Mouse (Mus musculus): Measurements from ENCODE around the gene Dzip1.

DNA sequence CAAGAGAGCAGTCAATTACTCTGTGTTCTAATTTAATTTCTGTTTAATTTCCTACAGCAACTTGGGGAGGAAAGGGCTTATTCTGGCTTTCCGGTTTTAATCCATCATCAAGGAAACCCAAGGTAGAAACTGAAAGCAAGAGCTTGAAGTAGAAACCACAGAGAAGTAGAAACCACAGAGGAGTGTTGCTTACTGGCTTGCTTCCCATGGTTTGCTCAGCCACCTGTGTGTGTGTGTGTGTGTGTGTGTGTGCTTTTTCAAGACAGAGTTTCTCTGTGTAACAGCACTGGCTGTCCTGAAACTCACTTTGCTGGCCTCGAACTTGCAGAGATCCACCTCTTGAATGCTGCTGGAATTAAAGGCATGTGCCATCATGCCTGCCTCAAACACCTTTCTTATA is 4.5 kb upstream of the Dzip1 start:
- TF ChIP-seq POLR2A (IDR thresholded peaks at IDR 0.05; ENCODE audit: low read depth, low read length) (no peak), CTCF (IDR thresholded peaks at IDR 0.05; ENCODE audit: extremely low read depth, insufficient read depth, insufficient read length, insufficient replicate concordance) (no peak)
